Mouse (Mus musculus): ENCODE data around the gene Sdhaf3. TPM values are rescaled to one million over a fixed set of nuclear protein-coding genes. Genes with fewer than 3 reads are reported as not detected.

Gene Sdhaf3
- polyA plus RNA-seq (2014; fragmentation: Illumina TruSeq; extraction: RNeasy Lipid Tissue Mini Kit (QIAGEN cat#74804); ENCODE audit: low replicate concordance), result 17.2 TPM

GRCm38 (mm10) chr6:6955764-6956561, at the start of gene Sdhaf3:
Gene Sdhaf3 (plus strand): TSS chr6:6956004.

Other genes starting within 250 kb of the Sdhaf3 start
- not detected for gene Dlx6, start 92.7 kb upstream of the Sdhaf3 start, polyA plus RNA-seq (2014; fragmentation: Illumina TruSeq; extraction: RNeasy Lipid Tissue Mini Kit (QIAGEN cat#74804); ENCODE audit: low replicate concordance)
- not detected for gene Dlx5, start 73.9 kb upstream of the Sdhaf3 start, polyA plus RNA-seq (2014; fragmentation: Illumina TruSeq; extraction: RNeasy Lipid Tissue Mini Kit (QIAGEN cat#74804); ENCODE audit: low replicate concordance)